Comparison of ENCODE assay signal across 8 mouse cellular contexts in the genomic region with DNA sequence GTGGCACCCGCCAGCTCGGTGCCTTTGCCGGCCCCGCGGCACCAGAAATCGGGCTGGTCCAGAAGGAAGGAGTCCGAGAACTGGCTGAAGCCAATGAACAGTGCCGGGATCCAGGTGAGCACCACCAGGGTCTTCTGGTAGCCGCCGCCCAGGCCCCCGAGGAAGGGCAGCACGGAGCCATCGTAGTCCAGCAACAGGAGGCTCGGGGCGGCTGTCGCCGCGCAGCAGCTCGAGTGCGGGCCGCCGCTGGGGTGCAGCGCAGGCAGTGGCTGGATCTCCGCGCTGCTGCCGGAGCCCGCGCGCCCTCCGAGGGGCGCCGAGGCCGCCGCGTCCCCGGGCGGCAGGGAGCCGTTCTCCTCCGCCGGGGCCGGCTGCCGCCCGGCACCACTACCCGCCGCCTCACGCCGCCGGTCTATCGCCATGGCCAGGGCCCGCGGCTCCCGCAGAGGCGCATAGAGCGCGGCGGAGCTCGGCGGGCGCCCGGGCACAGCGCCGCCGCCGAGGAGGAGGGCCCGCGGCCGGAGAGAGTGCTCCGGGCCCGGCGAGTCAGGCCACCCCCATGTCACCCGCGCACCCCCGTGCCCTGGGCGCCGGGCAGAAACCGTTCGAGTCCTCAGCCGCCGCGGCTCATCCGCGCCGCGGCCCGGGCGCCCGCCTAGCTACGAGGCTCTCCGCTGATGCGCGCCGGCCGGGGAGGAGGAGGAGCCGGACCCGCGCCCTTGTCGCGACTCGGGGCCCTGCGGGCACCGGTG. TPM values are rescaled to one million over a fixed set of nuclear protein-coding genes. Genes with fewer than 3 reads are reported as not detected.
A peak's percentile ranks its signal among the peaks of the same experiment; 100 is the strongest.
DNase-seq lines count a peak whose midpoint lies in the region; ATAC-seq and TF ChIP-seq lines count a peak whose summit lies in the region.

No protein-coding gene starts in this region.

- WGBS in heart, embryonic 13.5 days, result under 1% methylated on average over 84 of the region's 101 CpGs
- WGBS in liver, embryonic 15.5 days (ENCODE audit: insufficient replicate concordance), result under 1% methylated on average over 100 of the region's 101 CpGs

- no peaks in the 10 kb centered on the region for H3K36me3 ChIP-seq in heart, embryonic 13.5 days
- peaks cover 22% of the 10 kb centered on the region for H3K36me3 ChIP-seq in liver, embryonic 15.5 days (replicated peaks)

- peaks cover 60% of the 10 kb centered on the region for H3K4me1 ChIP-seq in heart, embryonic 13.5 days
- no peaks in the 10 kb centered on the region for H3K4me1 ChIP-seq in bone marrow macrophage, adult 2 months (ENCODE audit: control insufficient read depth, insufficient read depth, low read length)
- peaks cover 67% of the 10 kb centered on the region for H3K4me1 ChIP-seq in liver, embryonic 15.5 days (replicated peaks)

- H3K9ac ChIP-seq in heart, embryonic 13.5 days, result peak overlapping the region; percentile 95
- peak overlapping the region; percentile 99 for H3K9ac ChIP-seq in liver, embryonic 15.5 days

- no peak for DNase-seq in heart, adult 11 months
- peak; percentile 26 for DNase-seq in kidney, adult 9 months
- DNase-seq in ovary, adult 18-20 months (ENCODE audit: low spot score), result peak; percentile 2
- DNase-seq in thymus, postnatal 25 days, result peak; percentile 27

- TF ChIP-seq CTCF in bone marrow macrophage, adult 2 months (IDR thresholded peaks at IDR 0.05; ENCODE audit: low read depth, low read length), result no peak

- H3K4me3 ChIP-seq in heart, embryonic 13.5 days, result peak overlapping the region; percentile 85
- peak overlapping the region; percentile 56 for H3K4me3 ChIP-seq in bone marrow macrophage, adult 2 months (ENCODE audit: insufficient read depth, low read length)
- H3K4me3 ChIP-seq in liver, embryonic 15.5 days (replicated peaks), result peak overlapping the region; percentile 96

- peak overlapping the region; percentile 78 for H3K27ac ChIP-seq in heart, embryonic 13.5 days (replicated peaks)
- H3K27ac ChIP-seq in bone marrow macrophage, adult 2 months (ENCODE audit: insufficient read depth, low read depth, low read length), result no peak overlapping the region
- H3K27ac ChIP-seq in liver, embryonic 15.5 days (replicated peaks), result peak overlapping the region; percentile 95

- peak overlapping the region; percentile 99 for H3K4me2 ChIP-seq in heart, embryonic 13.5 days
- H3K4me2 ChIP-seq in liver, embryonic 15.5 days, result peak overlapping the region; percentile 90

- ATAC-seq in heart, embryonic 13.5 days (ENCODE audit: extremely low read depth, insufficient number of reproducible peaks, low FRiP score, low TSS enrichment), result peak; percentile 40
- ATAC-seq in frontal cortex, adult (ENCODE audit: low TSS enrichment), result peak; percentile 42
- peak; percentile 20 for ATAC-seq in liver, embryonic 15.5 days (ENCODE audit: insufficient read depth)

- peaks cover 18% of the 10 kb centered on the region; the same call in 1 of the 2 replicates for H3K27me3 ChIP-seq in heart, embryonic 13.5 days (replicated peaks)
- H3K27me3 ChIP-seq in liver, embryonic 15.5 days, result no peaks in the 10 kb centered on the region

- no peak for TF ChIP-seq POLR2A in bone marrow macrophage, adult 2 months (IDR thresholded peaks at IDR 0.05; ENCODE audit: borderline replicate concordance, low read depth, low read length)

- H3K9me3 ChIP-seq in heart, embryonic 13.5 days, result no peaks in the 10 kb centered on the region
- no peaks in the 10 kb centered on the region for H3K9me3 ChIP-seq in liver, embryonic 15.5 days (replicated peaks)

RNA-seq across cellular contexts. Expression of a gene that starts 0.4 kb away (rescaled TPM):
- 4.5 and 5.5 TPM in 2 replicates for polyA plus RNA-seq in heart, embryonic 13.5 days (2015; fragmentation: Nextera tagmentation; extraction: Ambion mirVana)
- not detected in 2 replicates for polyA plus RNA-seq in bone marrow macrophage, adult 2 months (2012; ENCODE audit: insufficient read depth, insufficient read length, missing spikeins)
- polyA plus RNA-seq in liver, embryonic 15.5 days (2015; fragmentation: Nextera tagmentation; extraction: Ambion mirVana), result 7.4 and 9.1 TPM in 2 replicates
